Mouse (Mus musculus) adrenal gland, adult 2 months (tissue): Measurements from ENCODE around the gene Tomm70a. TPM values are rescaled to one million over a fixed set of nuclear protein-coding genes. Genes with fewer than 3 reads are reported as not detected.

Experiments
- DNase-seq: peaks from one replicate; pipeline ENCODE4 v3.0.0; 2021
- long read RNA-seq: library from polyadenylated mRNA; stranded (forward); transcript quantifications from one replicate; pipeline ENCODE4 v2.0.0, GENCODE M21; 2021
- polyA plus RNA-seq: library from polyadenylated mRNA; depleted of rRNA; stranded (reverse); fragments of >200 nt; gene quantifications from 2 replicates; pipeline ENCODE4 v1.2.3, GENCODE M21; 2012; rRNA removed
- total RNA-seq, 2 experiments: library from RNA; stranded (reverse); gene quantifications; 2 replicates each; pipeline ENCODE4 v1.2.3; 2021

The Tomm70a gene
- 10 to 100 TPM; 49.6 to 54.5 TPM for total RNA-seq
- 15.0 and 15.5 TPM in 2 replicates for polyA plus RNA-seq
- long read RNA-seq, full-length matches to known transcripts, result 93 of 106 reads
- long read RNA-seq, partial matches to known transcripts, result 10 of 106 reads
- long read RNA-seq, other reads (novel, unspliced or antisense), result 3 of 106 reads

DNA sequence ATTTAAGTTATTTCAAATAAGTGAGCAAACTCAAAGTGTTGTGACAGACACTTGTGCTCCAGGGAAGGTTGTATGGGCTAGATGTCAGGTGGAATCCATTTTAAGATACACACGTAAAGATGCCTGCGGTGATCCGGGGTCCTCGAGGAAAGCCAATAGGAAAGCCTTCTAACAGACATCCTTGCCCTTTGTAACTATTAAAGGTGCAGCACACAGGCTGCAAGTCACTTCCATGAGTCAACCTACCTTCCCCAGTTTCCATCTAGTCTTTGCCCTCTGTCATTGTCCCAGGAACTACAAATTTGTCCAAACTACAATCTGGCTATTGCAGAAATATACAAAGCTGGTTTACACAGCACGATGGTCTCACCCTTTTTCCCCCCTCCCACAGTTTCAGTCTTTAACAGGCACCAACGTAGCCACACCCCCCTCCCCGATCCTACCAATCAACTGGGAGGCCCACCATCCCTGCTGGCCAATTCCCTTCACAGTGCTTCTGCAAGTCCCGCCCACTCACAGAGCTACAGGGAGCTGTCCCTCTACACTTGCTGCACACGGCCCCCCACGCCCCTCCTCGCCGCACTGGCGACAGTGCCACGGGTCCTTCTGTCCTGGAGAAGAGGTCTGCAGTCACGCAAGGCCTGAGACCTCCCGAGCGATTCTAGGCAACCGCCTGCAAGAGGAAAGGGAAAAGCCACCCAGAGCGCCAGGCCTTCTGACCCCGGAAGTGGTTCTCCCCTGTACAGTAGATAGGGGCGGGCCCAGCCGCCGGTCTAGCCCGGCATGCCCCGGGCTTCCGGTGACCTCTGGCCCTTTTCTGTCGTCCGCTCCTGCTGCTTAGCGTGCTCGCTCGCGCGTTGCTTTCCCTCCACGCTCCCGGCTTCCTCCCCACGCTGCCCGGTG, at the start of gene Tomm70a:
Gene Tomm70a (plus strand): TSS at position 791 of the 903 bp plus-strand sequence.
- peak; percentile 96 for DNase-seq

DNA sequence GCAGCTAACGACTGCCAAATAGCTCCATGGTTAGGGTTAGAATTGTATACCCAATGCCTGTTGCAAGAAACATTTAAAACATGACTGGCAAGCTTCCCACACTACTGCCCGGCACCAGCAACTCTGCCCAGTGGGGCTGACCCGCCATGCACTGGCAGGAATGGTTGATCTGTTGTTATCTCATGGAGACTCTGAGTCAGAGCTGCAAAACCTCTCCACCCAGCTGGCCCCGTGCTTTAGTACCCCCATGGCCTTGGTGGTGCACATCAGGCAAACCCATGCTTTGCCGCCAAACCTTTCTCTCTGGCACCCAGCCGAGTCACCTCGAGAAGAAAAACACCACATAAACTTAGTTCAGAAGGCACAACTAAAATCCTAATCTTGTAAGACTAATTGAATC, 45.5 kb upstream of the Tomm70a start:
- DNase-seq, result peak; percentile 74

DNA sequence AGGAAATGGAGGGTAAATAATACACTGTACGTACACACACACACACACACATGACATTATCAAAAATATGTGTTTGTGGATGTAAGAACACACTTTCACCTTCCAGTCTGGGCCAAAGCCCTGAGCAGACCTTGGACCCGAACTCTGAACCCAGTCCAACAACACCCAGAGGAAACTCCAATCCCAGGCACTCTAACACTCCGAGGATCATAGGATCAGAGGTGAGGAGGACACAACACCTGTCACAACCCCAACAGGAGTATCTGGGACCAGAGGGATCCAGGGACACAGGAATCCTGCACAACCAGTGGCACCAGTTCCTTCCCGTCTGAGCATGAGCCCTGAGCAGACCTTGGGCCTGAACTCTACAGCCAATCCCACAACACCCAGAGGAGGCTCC, 41.9 kb upstream of the Tomm70a start:
- DNase-seq, result no peak

DNA sequence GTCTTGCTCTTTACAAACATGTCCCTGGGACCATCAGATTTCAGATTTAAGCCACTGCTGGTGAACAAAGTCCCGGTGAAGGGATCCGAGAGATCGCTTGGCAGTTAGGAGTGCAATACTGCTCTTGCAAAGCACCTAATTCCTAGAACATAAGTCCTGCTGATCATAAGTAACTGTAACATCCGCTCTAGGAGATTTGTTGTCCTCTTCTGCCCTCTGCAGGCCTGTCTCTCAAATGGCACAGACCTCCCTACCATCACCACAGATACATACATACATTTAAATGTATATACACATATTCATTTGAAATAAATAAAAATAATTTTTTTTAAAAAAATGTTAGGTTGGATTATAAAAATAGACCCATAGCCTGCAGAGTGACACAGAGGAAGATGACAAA, 29.0 kb upstream of the Tomm70a start:
- DNase-seq, result peak; percentile 40

DNA sequence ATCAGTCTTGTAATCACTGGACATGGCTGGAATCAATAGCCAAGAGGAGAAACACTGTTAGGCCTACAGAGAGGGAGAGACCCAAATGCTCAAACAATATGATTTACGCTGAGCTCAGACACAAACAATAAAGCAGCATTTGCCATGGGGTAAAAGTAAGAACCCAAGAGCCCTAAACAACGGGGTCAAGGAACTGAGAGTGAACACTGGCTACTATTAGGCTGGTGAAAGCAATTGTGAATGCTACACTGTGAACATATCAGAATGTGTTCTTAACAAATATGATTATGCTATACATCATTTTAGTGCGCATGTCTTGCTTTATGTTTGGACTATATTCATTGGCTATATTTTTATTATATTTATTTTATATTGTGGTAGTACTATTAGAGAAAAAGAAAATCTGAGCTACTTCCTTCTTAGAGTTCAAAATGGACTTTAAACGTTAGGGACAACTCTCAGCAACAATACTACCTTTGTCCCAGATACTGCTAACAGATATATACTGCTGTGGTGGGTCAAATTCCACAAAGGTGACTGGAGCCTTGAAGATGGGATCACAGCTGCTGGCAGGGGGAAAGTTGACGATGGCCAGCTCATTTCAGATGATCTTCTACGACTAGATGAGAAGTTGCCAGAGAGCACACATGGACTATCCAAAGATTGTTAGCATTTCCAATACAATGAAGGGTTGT, 28.4 kb upstream of the Tomm70a start:
- no peak for DNase-seq

DNA sequence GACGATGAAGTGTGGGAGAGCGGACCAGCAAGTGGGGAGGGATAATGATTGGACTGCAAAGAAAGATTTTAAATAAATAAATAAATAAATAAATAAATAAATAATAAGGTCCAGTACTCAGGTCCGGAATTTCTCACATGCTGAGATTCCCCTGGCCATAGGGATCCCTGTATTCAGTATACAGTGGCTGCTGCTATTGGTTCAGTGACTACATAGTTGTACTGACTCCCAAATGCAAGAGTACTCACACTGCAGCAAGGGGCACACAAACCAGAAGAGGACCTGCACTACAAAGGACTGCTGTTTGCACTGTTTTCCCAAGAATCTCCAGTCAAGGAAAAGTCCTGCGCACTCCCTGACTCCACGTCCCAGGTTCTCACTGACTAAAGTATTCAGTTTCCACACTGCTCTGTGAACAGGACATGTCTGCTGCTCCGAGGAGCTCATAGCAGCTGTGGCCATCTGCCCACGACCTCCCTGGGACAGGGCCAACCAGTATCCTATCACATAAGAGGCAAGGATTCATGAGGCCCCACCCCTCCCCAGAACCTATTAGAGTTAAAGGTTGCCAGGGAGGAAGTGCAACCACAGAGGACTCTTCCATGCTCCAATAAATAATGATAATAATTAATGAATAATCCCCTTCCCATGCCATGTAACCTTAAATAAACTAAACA, 22.9 kb upstream of the Tomm70a start:
- DNase-seq, result no peak

DNA sequence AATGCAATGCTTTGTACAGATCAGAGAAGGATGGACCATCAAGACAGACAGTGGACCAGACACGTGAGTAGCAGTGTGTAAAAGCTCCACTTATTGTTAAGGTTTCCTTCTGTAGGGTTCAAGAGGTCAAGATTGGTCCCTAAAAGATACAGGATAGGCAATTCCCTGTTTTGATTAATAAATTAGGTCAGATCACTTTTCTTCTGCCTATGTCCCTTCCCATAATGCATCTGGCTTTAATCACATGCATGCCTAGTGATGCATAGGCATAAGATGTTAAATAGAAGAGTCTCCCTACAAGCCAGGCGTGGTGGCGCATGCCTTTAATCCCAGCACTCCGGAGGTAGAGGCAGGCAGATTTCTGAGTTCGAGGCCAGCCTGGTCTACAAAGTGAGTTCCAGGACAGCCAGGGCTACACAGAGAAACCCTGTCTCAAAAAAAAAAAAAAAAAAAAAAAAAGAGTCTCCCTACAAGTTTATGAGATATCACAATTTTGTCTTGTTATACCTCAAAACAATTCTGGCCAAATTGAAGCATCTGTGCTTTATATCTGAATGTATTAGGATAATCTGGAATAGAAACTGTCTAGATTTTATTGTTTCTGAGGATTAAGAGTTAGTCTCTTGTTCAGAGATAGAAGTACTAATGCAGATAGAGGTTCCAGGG, 21.8 kb upstream of the Tomm70a start:
- no peak for DNase-seq

DNA sequence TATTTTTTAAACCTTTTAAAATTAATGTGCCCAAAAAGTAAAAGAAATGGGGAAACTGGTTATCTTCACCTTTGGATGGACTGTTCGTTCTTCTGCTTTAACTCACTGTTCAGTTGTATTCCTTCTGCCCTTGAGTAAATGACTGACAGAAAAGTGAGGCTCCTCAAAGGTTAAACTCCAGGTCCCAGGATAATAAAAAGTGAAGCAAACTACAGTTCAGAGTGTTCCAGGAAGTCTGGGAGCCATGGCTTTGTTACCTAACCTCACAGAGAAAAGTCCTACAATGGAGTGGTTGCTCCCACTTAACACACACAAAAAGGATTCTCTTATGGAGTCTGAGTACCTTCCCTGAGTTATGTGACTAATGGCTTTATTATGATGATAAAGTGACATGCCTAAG, 20.3 kb upstream of the Tomm70a start:
- DNase-seq, result no peak

DNA sequence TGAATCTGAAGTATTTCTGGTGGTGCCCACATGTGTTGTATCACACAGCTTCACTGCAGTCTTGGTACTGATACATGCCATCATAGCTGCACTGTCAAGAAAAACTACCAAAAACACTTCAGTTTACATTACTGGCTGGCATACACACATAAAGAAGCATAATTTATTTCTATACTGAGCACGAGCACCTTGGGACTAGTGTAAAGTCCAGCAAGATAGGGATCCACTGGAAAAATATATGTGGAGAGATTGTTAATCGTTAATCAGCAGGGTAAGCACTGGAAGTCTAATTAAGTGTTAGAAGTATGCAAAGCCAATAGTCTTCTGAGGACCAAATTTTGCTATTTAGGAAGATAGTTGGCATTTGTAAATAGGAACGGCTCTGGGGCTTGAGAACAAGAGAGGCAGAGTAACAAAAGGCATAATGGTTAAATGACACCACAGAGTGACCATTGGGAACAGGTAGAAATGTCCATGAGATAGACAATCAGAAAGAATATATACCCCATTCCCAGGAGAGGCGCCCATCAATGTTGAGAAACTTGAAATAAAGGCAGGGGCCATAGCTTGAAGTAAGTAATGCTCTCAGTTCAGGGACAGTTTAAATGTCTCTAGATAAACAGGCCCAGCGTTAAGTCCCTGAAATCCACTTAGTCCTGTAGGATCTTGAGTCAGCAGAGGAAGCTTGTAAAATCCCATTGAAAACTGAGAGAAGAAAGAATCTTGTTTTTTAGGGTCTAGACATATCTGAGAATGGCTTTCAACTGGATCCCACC, 15.1 kb upstream of the Tomm70a start:
- DNase-seq, result no peak

DNA sequence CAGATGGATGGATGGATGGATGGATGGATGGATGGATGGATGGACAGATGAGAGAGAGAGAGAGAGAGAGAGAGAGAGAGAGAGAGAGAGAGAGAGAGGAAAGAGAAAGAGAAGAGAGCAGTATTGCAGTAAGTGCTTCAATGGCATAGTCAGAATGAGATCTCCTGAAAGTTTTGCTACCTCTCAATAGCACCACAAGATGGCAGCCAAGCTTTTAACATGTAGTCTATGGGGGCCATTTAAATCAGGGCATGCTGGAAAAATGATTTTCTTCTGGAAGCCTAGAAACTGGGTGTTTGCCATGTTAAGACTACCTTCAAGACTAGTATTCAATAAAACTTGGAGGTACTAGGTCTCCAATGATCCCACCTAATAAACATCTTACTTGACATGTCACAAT, 5.4 kb upstream of the Tomm70a start:
- DNase-seq, result no peak

DNA sequence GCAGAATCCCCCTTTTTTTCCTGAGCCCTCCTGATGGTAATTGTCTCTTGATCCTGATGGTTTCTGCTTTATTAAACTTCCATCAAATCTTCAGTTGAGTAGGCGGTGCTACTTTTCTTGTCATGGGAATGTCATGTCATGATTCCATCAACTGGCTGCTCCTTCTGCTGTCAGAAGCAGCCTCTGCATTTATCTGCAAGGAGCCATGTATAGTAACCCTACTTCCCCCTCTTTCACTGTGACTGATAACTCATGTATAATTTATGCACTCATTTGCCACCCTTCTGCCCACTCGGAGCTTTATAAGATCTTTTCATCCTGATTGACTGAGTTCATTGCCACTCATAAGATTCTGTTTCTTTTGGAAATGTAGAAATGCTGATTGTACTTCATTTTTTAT, 3.9 kb upstream of the Tomm70a start:
- DNase-seq, result no peak

DNA sequence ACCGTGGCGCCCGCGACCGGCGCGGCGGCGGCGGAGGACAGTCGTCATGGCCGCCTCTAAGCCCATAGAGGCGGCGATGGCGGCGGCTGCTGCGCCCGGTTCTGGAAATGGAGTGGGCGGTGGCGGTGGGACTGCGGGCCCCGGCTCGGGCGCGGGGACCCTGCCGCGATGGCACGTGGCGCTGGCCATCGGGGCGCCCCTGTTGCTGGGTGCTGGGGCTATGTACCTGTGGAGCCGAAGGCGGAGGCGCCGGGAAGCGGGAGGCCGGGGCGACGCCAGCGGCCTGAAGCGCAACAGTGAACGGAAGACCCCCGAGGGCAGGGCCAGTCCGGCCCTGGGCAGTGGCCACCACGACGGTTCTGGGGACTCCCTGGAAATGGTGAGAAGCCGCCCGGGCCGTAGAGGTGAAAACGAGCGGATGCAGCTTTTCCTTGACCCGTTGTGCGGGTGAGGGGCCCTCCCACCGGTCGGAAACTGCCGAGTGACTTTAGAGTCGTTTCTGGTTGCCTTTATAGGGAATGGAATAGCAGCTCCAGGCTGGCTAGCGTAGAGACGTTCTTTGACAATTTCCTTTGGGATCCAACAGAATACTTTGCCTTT, 413 bp downstream of the Tomm70a start:
- DNase-seq, result no peak

DNA sequence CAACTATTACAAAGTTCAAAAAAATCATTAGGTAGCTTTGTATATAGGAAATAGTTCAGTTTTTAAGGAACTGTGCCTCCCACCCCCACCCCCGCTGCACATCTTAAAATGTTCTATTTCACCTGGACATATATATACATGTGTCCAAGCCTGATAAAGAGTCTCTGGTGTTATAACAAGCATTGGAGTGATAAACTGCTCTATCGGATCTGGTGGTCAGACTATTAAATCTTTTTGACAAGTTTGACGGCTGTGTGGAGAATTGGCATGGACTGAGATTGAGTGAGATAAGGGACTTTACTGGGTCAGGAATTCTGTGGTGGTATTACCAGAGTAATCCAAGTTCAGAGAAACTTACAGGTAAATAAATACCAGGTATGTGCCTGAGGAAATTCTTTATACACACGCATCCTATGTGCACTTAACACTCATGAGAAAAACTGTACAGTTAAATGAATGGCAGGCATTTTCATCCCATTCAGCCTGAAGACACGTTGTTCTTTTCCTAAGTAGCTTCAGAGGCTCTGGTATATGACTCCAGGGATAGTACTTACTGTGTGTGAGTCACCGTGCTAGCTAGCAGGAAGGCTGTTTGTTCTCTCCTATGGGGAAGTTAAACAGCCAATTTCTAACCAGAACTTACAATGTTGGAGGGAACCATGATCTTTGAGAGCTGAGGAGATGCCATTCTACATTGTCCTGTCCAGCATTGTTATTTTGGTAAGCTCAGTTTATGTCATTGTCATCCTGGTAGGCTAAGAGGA, 1.4 kb downstream of the Tomm70a start:
- no peak for DNase-seq

DNA sequence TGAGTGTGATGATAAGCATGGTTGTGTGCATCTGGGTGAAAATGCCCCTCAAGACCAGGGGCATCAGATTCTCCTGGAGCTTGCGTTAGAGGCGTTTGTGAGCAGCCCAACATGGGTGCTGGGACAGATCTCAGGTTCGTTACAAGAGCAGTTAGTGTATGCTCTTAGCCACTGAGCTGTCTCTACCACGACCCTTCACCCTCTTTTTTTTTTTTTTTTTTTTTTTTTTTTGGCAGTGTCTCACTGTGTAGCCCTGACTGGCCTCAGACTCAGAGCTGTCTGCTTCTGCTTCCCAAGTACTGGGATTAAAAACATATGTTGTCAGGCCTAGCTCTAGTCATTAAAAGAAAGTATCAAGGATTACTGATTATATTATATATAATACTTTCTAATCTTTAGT, 4.8 kb downstream of the Tomm70a start:
- no peak for DNase-seq

DNA sequence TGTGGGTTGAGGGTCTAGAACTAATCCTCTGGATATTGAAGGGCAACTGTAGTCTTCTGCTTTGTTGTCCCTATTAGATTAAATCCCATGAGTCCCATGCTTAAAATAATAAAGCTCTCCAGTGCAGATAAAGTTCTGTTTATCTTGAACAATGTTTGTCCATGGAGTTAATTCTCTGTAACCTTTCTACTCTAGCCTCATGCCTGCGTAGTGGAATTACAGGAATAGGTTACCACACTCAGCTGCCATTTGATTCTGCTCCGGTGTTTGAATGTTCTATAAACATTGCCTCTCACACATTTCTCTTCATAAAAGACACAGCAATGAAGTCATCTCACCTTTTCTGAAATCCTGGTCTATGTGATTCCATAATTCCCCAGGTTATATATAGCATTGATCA, 6.3 kb downstream of the Tomm70a start:
- DNase-seq, result no peak

DNA sequence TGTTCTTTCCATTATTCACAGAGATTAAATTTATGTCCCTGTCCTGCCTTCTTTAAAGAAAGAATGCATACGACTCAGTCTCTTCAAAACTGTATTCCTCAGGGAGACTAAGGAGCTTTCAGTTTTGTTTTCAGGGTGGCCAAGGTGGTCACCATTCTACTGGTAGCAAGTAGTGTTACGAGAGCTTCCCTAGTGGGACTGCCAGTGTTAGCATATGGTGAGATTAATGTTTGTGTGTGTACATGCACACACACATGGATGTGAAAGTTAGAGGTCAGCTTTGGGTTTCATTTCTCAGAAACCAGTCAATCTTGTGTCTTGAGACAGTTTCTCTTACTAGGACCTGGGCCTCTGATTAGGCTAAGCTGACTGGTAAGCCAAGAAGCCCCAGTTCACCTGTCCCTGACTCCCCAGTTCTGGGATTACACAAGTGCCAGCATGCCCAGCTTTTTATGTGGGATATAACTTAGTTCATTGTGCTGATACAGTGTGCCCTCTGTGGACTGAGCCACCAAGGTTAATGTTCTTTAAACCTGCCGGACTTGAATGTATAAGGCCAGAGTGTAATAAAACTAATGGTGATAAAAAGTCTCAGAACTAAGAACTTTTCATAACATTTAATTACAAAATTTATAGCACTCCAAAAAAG, 9.4 kb downstream of the Tomm70a start:
- no peak for DNase-seq

DNA sequence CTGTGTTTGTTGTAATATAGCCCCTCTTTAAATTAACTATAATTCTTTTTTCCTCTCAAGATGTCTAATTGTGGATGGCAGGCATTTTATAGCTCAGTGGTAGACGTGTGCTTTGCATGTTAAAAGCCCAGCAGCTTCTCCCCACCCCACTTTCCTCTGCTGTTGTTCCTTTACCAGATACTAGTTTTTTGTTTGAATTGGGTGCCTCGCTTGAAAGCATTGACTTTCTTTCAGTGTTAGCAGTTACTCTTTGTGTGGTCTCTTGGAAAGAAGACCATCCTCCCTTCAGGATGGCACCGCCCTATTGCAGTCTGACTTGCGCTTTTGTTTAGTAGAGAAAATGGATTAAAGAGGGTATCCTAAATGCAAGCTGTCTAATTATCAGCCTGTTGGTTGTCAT, 10.0 kb downstream of the Tomm70a start:
- no peak for DNase-seq

DNA sequence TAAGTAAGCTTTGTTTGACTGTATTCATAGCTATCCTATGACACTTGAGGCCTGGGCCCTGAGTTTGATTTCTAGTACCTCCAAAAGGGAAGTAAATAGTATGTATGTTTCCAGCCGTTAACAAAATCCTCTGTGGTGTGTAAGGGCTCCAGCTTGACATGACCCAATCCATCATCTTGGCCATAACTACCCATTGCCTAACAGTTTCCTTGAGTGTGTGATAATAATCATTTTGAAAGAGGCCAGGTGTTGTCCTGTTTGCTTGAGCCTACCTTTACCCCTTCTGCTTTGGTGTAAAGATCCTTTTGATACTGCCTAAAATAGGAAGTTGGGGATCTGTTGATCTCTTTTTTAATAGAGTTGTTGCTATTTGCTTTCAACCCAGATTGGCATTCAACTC, 10.8 kb downstream of the Tomm70a start:
- DNase-seq, result no peak

DNA sequence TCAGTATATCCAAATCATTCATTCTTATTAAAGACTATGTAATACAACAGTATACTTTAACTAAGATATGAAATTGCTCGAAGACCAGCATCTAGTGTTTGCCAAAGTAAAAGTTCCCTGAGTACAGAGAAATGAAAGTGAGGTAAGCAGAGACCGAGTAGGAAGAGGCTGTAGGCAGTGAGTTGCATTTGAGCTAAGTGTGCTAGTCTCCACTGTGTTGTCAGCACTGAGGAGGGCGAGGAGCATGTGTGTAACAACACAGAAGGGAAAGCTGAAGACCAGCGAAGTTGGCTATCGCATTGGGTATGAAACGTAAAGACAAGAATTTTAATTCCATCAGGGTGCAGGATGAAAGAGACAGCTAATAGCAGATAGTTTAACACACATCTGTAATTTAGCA, 12.1 kb downstream of the Tomm70a start:
- no peak for DNase-seq
